Mouse (Mus musculus) embryo, embryonic 11.5 days (tissue): ENCODE measurements at regions not wholly inside any gene's neighbourhood (a gene's known extent, or its start where the extent isn't known, plus 50 kb on each side); places are given as distances from the start of the nearest gene placed in this dataset.

Source experiments
- DNase-seq: peaks from one replicate; pipeline ENCODE4 v3.0.0-alpha.2; 2012; ENCODE audit warnings: low read depth, low spot score

DNA sequence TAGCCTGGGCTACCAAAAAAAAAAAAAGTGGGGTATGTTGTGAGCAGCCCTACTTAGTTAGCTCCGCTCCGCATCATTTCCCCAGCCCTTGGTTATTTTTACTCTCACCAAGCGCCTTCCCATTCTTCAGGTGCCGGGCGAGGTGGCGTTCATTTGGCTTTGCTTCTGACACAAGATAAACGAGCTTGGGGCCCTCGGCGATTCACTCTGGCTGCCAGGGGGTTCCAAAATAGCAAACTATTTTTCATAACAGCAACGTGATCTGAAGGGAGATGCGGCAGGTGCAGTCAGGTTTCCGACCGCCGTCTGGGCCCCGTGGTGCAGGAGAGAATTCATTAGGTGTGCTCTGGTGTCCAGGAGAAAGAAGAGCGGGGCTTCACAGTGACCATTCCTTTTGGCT, 403.6 kb upstream of the Rora start:
- no peak for DNase-seq

GRCm38 (mm10) chr9:68254218-68254617, 399.4 kb upstream of the Rora start:
- DNase-seq, result no peak

- no peak for DNase-seq
These were observed 385.0 kb upstream of the Rora start for GRCm38 (mm10) chr9:68268551-68268950.

- DNase-seq, result no peak
These were observed 351.2 kb upstream of the Rora start for GRCm38 (mm10) chr9:68302232-68302925.

- no peak for DNase-seq
These were observed 322.9 kb upstream of the Rora start for GRCm38 (mm10) chr9:68330721-68331120.

DNA sequence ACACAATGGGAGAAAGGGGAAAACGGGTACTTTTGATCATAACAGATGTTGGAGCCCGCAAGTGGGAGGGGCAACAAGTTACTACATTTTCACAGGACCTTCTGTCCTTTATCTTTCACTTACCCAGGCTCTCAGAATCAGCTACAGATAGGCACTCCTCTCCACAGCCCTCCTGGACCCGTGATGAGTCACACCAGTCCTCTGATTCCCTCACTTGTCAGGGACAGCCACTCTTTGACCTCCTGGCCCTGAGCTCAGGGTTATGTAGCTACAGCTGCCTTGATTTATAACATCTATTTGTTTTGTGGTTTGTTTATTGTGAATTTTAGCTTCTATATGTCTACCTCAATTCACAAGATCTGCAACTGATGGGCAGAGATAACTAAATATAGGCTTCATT, 312.7 kb upstream of the Rora start:
- no peak for DNase-seq

GRCm38 (mm10) chr9:68341511-68341910, 312.1 kb upstream of the Rora start:
- DNase-seq, result no peak

GRCm38 (mm10) chr9:68347426-68347825, 306.2 kb upstream of the Rora start:
- DNase-seq, result no peak

DNA sequence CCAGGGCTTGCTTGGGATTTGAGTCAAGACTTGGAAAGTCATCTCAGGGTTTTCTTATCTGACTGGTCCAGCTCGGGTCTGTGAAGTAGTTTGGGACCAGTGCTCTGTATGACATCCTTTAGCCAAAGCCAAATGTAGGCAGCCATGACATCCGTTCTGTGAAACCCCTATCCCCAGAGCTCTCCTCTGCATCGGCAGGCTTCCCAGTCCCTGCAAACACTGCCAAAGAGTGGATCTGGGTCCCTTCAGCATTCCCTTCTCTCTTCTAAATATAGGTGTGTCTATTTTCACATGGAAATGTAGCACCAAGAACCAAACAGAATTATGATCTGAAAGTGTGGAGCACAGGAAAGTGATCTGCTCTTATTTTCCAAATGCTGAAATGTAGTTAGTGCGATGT, 302.1 kb upstream of the Rora start:
- no peak for DNase-seq

- DNase-seq, result no peak
These were observed 299.1 kb upstream of the Rora start for GRCm38 (mm10) chr9:68354470-68354869.

DNA sequence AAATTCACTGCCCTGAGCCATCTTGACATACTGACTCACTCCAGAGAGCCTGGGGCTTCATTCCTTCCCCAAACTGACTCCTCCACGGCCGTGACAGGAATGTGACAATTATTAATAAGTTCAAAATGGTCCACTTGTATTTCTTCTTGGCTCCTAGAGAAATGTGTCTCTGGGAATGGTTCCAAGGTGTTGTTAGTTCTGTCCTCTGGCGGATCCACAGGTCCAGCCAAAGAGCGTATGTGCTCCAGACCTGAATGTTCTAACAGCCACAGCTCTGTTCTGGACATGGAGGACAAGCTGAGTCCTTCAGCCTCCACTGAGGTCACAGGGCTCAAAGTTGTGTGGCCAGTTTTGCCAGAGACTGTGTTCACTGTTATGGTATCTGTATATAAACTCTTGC, 297.5 kb upstream of the Rora start:
- no peak for DNase-seq

DNA sequence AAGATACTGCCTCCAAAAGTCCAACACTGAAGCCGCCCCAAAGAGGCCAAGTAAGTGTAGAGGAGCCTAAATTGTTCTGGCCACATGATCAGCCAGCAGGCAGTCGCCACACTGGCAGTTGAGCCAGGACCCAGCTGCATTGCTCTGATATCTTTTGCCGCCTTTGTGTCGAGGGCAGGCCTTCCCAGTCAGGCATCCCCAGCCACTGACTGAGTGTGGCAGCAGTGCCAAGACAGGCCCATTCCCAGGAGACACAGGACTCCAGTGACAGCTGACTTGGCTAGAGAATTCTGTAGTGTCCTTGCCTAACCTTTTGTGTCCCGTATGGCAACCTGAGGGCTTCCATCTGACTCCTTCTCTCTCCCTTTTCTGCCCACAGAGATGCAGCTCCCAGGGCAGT, 296.4 kb upstream of the Rora start:
- no peak for DNase-seq

- no peak for DNase-seq
These were observed 286.6 kb upstream of the Rora start for GRCm38 (mm10) chr9:68366973-68367372.

GRCm38 (mm10) chr9:68367556-68367955, 286.0 kb upstream of the Rora start:
- DNase-seq, result no peak

- no peak for DNase-seq
These were observed 280.9 kb upstream of the Rora start for GRCm38 (mm10) chr9:68372726-68373125.

- DNase-seq, result no peak
These were observed 277.4 kb upstream of the Rora start for GRCm38 (mm10) chr9:68376222-68376621.

GRCm38 (mm10) chr9:68381871-68382270, 271.7 kb upstream of the Rora start:
- no peak for DNase-seq

- DNase-seq, result no peak
These were observed 252.7 kb upstream of the Rora start for GRCm38 (mm10) chr9:68400930-68401329.

- DNase-seq, result no peak
These were observed 251.3 kb upstream of the Rora start for GRCm38 (mm10) chr9:68402176-68402845.

DNA sequence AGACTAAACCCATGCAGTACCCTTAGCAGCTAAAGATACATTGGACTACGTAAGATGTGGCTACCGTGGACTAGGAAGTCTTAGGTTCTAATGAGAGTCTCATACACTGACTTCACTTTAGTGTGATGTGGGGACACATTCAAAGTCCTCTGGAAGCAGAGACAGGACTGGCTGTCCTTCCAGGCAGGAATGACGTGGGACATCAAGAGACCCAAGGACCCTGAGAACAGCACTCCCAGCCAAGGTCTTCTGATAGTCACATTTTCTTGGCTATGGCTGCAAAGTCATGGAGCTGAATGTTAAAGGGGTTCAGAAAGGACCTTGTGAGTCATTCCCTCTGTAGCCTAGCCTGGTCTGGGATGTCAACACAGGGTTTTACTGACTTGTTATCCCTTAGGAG, 250.6 kb upstream of the Rora start:
- no peak for DNase-seq

GRCm38 (mm10) chr9:68403516-68403915, 250.1 kb upstream of the Rora start:
- DNase-seq, result no peak

- DNase-seq, result no peak
These were observed 243.8 kb upstream of the Rora start for GRCm38 (mm10) chr9:68409786-68410185.

- no peak for DNase-seq
These were observed 227.3 kb upstream of the Rora start for GRCm38 (mm10) chr9:68426286-68426685.

DNA sequence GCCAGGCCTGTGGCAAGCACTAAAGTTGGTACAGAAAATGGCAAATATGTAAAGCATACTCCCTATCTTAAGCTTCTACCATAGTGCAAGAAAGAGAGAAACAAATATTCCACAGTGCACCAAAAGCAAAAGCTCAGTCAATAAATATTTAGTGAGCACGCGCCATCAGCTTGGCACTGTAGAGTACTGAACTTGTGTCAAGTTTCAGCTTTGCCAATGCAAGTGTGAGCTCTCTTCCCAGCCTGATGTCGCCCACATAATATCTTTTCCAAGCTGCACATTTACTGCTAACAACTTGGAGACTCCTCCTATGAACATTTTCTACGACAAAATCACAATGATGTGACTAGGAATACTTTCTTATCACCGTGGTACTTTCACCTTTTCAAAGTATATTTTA, 190.8 kb upstream of the Rora start:
- DNase-seq, result no peak
